Mouse (Mus musculus) bone marrow macrophage, adult 2 months (primary cell): ENCODE measurements around the gene Prl6a1. TPM values are rescaled to one million over a fixed set of nuclear protein-coding genes. Genes with fewer than 3 reads are reported as not detected.

Source experiments
- H3K27ac ChIP-seq: 2 replicates; pipeline ENCODE4 v1.5.1; 2012; ENCODE audit warnings: low read depth, low read length; ENCODE audit not compliant: insufficient read depth
- H3K4me1 ChIP-seq: 2 replicates; pipeline ENCODE4 v1.6.1; 2012; ENCODE audit warnings: low read length; ENCODE audit not compliant: control insufficient read depth, insufficient read depth
- H3K4me3 ChIP-seq: 2 replicates; pipeline ENCODE4 v1.5.1; 2012; ENCODE audit warnings: mild to moderate bottlenecking, low read length, moderate library complexity; ENCODE audit not compliant: insufficient read depth
- CTCF ChIP-seq: IDR thresholded peaks from 2 replicates; pipeline ENCODE4 v1.5.1; 2012; ENCODE audit warnings: low read depth, mild to moderate bottlenecking, low read length, moderate library complexity
- POLR2A ChIP-seq: IDR thresholded peaks from 2 replicates; pipeline ENCODE4 v1.6.1; 2012; ENCODE audit warnings: mild to moderate bottlenecking, low read depth, low read length, borderline replicate concordance
- polyA plus RNA-seq: library from polyadenylated mRNA; stranded (reverse); fragments of >200 nt; gene quantifications from 2 replicates; pipeline ENCODE4 v1.2.4, GENCODE M21; 2012; ENCODE audit not compliant: missing spikeins, insufficient read depth, insufficient read length

The Prl6a1 gene
- not detected in 2 replicates for polyA plus RNA-seq

GRCm38 (mm10) chr13:27312334-27313225 lies at the start of gene Prl6a1:
TSS of gene Prl6a1 (plus strand) at chr13:27312627.
- Histone ChIP-seq H3K4me1 (no peaks in the 10 kb centered on the region), H3K27ac (no peak within 1 kb of the TSS), H3K4me3 (no peak within 1 kb of the TSS)
- TF ChIP-seq POLR2A (no peak), CTCF (no peak)

DNA sequence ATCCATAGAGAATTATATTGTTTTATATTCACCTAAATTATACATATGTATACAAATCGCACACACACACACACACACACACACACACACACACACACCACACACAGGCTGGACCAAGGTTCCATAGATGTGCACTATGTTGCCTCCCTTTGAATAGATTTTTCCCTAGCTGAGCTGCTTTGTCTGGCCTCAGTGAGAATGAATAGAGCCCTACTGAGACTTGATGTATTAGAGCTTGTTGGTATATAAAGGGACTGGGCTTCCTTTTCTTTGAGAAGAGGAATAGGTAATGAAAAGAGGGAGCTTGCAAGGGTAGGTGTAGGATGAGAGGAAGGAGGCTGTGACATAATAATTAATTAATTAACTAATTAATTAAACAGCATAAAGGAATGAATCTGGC lies 22.6 kb downstream of the Prl6a1 start:
- no peak overlapping the region for H3K4me3 ChIP-seq
- H3K4me1 ChIP-seq: no peaks in the 10 kb centered on the region
- TF ChIP-seq CTCF (no peak), POLR2A (no peak)
- no peak overlapping the region for H3K27ac ChIP-seq

GRCm38 (mm10) chr13:27342733-27343275 lies 30.4 kb downstream of the Prl6a1 start:
- Histone ChIP-seq H3K4me3 (no peak overlapping the region), H3K4me1 (no peaks in the 10 kb centered on the region), H3K27ac (no peak overlapping the region)
- no peak for TF ChIP-seq POLR2A

DNA sequence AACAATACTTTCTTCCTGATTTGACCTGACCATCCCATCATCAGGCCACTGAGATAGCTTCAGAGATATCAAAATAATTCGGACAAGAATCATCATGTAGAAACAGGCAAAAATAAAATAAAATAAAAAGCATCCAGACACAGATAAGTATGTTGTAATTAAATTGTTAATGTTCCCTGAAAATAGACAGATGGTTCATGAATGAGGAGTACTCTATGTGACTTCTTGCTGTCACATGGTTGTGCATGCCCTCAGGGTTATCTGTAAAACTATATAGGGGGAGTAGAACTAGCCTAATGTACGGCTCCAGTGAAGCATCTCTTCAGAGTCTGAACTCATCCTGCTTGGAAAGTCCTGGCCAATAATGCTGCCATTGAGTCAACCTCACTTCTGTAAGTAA lies 32.9 kb downstream of the Prl6a1 start, which contains the start of gene Prl8a2:
Gene Prl8a2, plus strand, starts transcription at position 301 of the 400 bp plus-strand sequence.
- Histone ChIP-seq H3K27ac (no peak within 1 kb of the TSS), H3K4me3 (no peak within 1 kb of the TSS), H3K4me1 (no peaks in the 10 kb centered on the region)
- no peak for TF ChIP-seq CTCF
- no peak for TF ChIP-seq POLR2A

Other genes starting within 250 kb of the Prl6a1 start
- gene Prl3d1, start 218.4 kb upstream of the Prl6a1 start, polyA plus RNA-seq: not detected in 2 replicates
- gene Prl3d2, start 190.9 kb upstream of the Prl6a1 start, polyA plus RNA-seq: not detected in 2 replicates
- gene Prl3d3, start 155.8 kb upstream of the Prl6a1 start, polyA plus RNA-seq: not detected in 2 replicates
- not detected in 2 replicates for gene Prl3c1, start 116.0 kb upstream of the Prl6a1 start, polyA plus RNA-seq
- gene Prl3b1, start 70.8 kb upstream of the Prl6a1 start, polyA plus RNA-seq: not detected in 2 replicates
- gene Prl3a1, start 53.2 kb upstream of the Prl6a1 start, polyA plus RNA-seq: not detected in 2 replicates
- not detected in 2 replicates for gene Prl8a2, start 33.0 kb downstream of the Prl6a1 start, polyA plus RNA-seq
- not detected in 2 replicates for gene Prl2b1, start 78.2 kb downstream of the Prl6a1 start, polyA plus RNA-seq
- gene Prl8a6, start 126.1 kb downstream of the Prl6a1 start, polyA plus RNA-seq: not detected in 2 replicates
- gene Prl8a8, start 200.6 kb downstream of the Prl6a1 start, polyA plus RNA-seq: not detected in 2 replicates